Mouse (Mus musculus) hematopoietic multipotent progenitor cell, adult 10-12 weeks (in vitro differentiated cells): Measurements from ENCODE around the gene Ip6k3. TPM values are rescaled to one million over a fixed set of nuclear protein-coding genes. Genes with fewer than 3 reads are reported as not detected.

Experiments
- polyA plus RNA-seq: library from polyadenylated mRNA; stranded (reverse); fragments of >175 nt; gene quantifications from 2 replicates; pipeline ENCODE4 v1.2.3, GENCODE M21; 2012; ENCODE audit warnings: low replicate concordance

Ip6k3 gene
- 0.24 and 0.73 TPM in 2 replicates for polyA plus RNA-seq

GRCm38 (mm10) chr17:27167545-27167944 lies at the start of gene Ip6k3:
Gene Ip6k3, minus strand, starts transcription at chr17:27167795.

GRCm38 (mm10) chr17:27204075-27204909 lies 36.7 kb upstream of the Ip6k3 start, which contains the start of gene Lemd2:
Gene Lemd2, minus strand, starts transcription at chr17:27204469.

DNA sequence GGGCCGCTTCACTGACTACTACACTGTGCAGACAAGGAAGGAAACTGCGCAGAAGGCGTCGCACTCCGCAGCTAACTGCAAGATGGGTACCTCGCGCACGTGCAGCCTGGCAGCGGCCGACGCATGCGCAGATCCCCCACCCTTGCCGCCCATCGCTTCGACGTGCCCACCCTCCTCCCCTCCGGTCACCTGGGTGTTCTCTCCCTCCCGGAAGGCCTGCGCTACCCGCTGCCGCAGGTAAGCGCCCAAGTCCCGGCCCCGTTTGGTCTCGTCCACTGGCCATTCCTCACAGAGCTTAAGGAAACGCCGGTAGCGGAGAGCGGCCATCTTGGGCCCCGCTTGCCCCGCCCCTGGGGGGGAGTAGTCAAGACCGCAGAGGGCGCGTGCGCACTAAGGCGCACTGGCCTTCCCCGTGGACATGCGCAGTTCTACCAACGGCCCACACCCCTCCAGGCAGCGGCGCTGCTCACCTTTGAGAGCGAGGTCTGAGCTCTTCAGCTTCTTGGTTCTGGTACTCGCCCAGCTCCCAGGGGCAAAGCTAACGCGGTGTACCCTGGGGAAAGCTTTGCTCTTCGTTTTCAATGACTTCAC lies 33.9 kb downstream of the Ip6k3 start, which contains the start of gene Uqcc2:
Gene Uqcc2, minus strand, starts transcription at position 366 of the 591 bp plus-strand sequence.

Other genes starting within 250 kb of the Ip6k3 start
- 397 and 1,097 TPM in 2 replicates for gene Phf1, start 234.7 kb downstream of the Ip6k3 start, polyA plus RNA-seq
- gene Cuta, start 228.2 kb downstream of the Ip6k3 start, polyA plus RNA-seq = 223 and 274 TPM in 2 replicates
- 3.4 and 4.3 TPM in 2 replicates for gene Syngap1, start 226.5 kb downstream of the Ip6k3 start, polyA plus RNA-seq
- gene Zbtb9, start 194.6 kb downstream of the Ip6k3 start, polyA plus RNA-seq = 12.2 and 19.1 TPM in 2 replicates
- gene Bak1, start 138.8 kb downstream of the Ip6k3 start, polyA plus RNA-seq = 108 and 139 TPM in 2 replicates
- 56.3 and 104 TPM in 2 replicates for gene Itpr3, start 110.5 kb downstream of the Ip6k3 start, polyA plus RNA-seq
- gene Uqcc2, start 33.9 kb downstream of the Ip6k3 start, polyA plus RNA-seq = 96.9 and 133 TPM in 2 replicates
- 119 and 137 TPM in 2 replicates for gene Lemd2, start 36.7 kb upstream of the Ip6k3 start, polyA plus RNA-seq